9 mouse cellular contexts compared by ENCODE assay signal in the genomic region with DNA sequence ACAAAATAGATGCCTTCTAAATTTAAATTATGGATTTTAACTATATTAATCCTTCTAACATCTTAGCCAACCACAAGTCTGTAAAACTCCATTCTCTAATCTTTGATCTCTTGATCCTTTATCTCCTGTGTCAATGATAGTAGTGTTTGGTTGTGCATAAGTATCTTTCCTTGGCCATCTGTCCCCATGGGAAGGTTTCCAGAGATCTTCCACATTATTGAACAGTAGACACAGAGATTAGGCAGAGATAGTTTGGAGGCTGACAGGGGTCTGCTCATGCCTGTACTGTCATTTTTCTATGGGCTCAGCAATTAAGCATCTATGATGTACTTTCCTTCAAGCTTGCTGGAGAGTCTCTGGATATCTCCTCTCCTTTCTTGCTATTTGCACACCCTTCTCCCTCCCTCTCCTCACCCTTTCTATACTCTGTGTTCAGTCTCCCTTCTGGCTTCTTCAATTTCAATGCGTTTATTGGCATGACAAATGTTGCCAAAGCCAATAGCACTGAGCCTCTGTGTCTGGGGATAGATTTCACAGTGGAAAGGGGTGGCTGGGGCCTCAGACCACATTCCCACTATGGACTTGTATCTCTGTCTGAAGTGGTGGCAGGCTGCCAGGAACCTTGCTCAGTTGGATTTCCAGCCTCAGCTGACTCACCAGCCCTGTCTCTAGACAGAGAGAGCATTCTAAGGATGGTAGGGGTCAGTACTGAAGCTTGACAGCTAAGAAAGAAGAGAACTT. TPM values are rescaled to one million over a fixed set of nuclear protein-coding genes. Genes with fewer than 3 reads are reported as not detected.
DNase-seq lines count a peak whose midpoint lies in the region; ATAC-seq and TF ChIP-seq lines count a peak whose summit lies in the region.
"Had no signal": no experiment of that assay in that cellular context is flagged by ENCODE, and none has a peak within 500 bp of the region (broad histone marks: within the 10 kb centered on the region; RNA-seq: fewer than 3 reads in every experiment).

No protein-coding gene starts in this region.

- no peaks in the 10 kb centered on the region; the same call in 1 of the 2 replicates for H3K27me3 ChIP-seq in kidney, adult 2 months (replicated peaks; ENCODE audit: control insufficient read depth, insufficient read depth, low read length)
- H3K27me3 ChIP-seq in kidney, embryonic 14.5 days (ENCODE audit: control insufficient read depth, insufficient read depth, low read length): no peaks in the 10 kb centered on the region
- no peaks in the 10 kb centered on the region for H3K27me3 ChIP-seq in heart, embryonic 13.5 days (replicated peaks)

- TF ChIP-seq POLR2A in kidney, adult 2 months (IDR thresholded peaks at IDR 0.05; ENCODE audit: low read depth, low read length): no peak

- H3K27ac ChIP-seq in kidney, adult 2 months (ENCODE audit: insufficient read depth, low read depth, low read length): no peak overlapping the region
- H3K27ac ChIP-seq in kidney, embryonic 14.5 days (ENCODE audit: low read depth, low read length): no peak overlapping the region
- peak overlapping the region; percentile 34 for H3K27ac ChIP-seq in heart, embryonic 13.5 days (replicated peaks)

- no peak overlapping the region for H3K4me3 ChIP-seq in kidney, adult 2 months (ENCODE audit: insufficient read depth, low read depth, low read length)
- H3K4me3 ChIP-seq in kidney, embryonic 14.5 days (ENCODE audit: low read length): no peak overlapping the region
- H3K4me3 ChIP-seq in heart, embryonic 13.5 days: no peak overlapping the region

- WGBS in kidney, adult 2 months: 82% methylated on average over 1 of the region's 1 CpGs
- WGBS in kidney, embryonic 14.5 days: 46% methylated on average over 1 of the region's 1 CpGs
- WGBS in heart, embryonic 13.5 days: 11% methylated on average over 1 of the region's 1 CpGs

- H3K9ac ChIP-seq in kidney, embryonic 14.5 days (ENCODE audit: low read depth, low read length): no peak overlapping the region
- no peak overlapping the region for H3K9ac ChIP-seq in heart, embryonic 13.5 days

- peaks cover 4% of the 10 kb centered on the region; the same call in 1 of the 2 replicates for H3K4me1 ChIP-seq in kidney, adult 2 months (ENCODE audit: control insufficient read depth, insufficient read depth, low read length)
- H3K4me1 ChIP-seq in kidney, embryonic 14.5 days (ENCODE audit: control insufficient read depth, insufficient read depth, low read length): peaks cover 3% of the 10 kb centered on the region; the same call in 1 of the 2 replicates
- H3K4me1 ChIP-seq in heart, embryonic 13.5 days: peaks cover 31% of the 10 kb centered on the region

- DNase-seq in kidney, adult 2 months: peak; percentile 7
- peak; percentile 89 for DNase-seq in Muller cell, postnatal 12 days (ENCODE audit: inconsistent ontology term)
- DNase-seq in lung, postnatal 14 days: peak; percentile 52
- DNase-seq in T-cell, adult 2 months (ENCODE audit: low spot score): no peak

- no peak for ATAC-seq in kidney, embryonic 14.5 days (ENCODE audit: low FRiP score, low TSS enrichment)
- ATAC-seq in cerebellum, adult (ENCODE audit: insufficient number of reproducible peaks, low FRiP score, low TSS enrichment): peak; percentile 47; the same call in 1 of the 2 replicates
- ATAC-seq in heart, embryonic 13.5 days (ENCODE audit: extremely low read depth, insufficient number of reproducible peaks, low FRiP score, low TSS enrichment): peak; percentile 69; the same call in 1 of the 2 replicates
- ATAC-seq in granulocyte monocyte progenitor cell, adult 5-6 weeks (replicated peaks; ENCODE audit: poor library complexity, severe bottlenecking): no peak

- TF ChIP-seq CTCF in kidney, adult 2 months (conservative IDR thresholded peaks at IDR 0.05; ENCODE audit: insufficient read depth, insufficient read length, low read depth, low read length): no peak

- no peaks in the 10 kb centered on the region for H3K36me3 ChIP-seq in kidney, adult 2 months (ENCODE audit: control insufficient read depth, insufficient read depth, low read length)
- no peaks in the 10 kb centered on the region for H3K36me3 ChIP-seq in kidney, embryonic 14.5 days (ENCODE audit: control insufficient read depth, insufficient read depth, low read length)
- H3K36me3 ChIP-seq in heart, embryonic 13.5 days: no peaks in the 10 kb centered on the region

- H3K4me2 ChIP-seq in kidney, embryonic 14.5 days (replicated peaks; ENCODE audit: low read depth, low read length): no peak overlapping the region
- H3K4me2 ChIP-seq in heart, embryonic 13.5 days: no peak overlapping the region

- no peaks in the 10 kb centered on the region for H3K9me3 ChIP-seq in kidney, embryonic 14.5 days (ENCODE audit: control insufficient read depth, low read length)
- H3K9me3 ChIP-seq in heart, embryonic 13.5 days: no peaks in the 10 kb centered on the region

RNA-seq across cellular contexts. Expression of a gene that starts 29.1 kb away (rescaled TPM):
- polyA plus RNA-seq in kidney, adult 2 months (2012; rRNA removed): 5.1 and 5.9 TPM in 2 replicates
- polyA plus RNA-seq in kidney, embryonic 14.5 days (2014; fragmentation: Nextera tagmentation; extraction: Ambion mirVana): 4.4 and 7.4 TPM in 2 replicates
- 6.0 and 6.3 TPM in 2 replicates for polyA plus RNA-seq in heart, embryonic 13.5 days (2015; fragmentation: Nextera tagmentation; extraction: Ambion mirVana)
- 0.49 TPM in 1 of 2 replicates, not detected in the other for total RNA-seq in granulocyte monocyte progenitor cell, adult 5-6 weeks (2014; fragmentation: Nextera tagmentation)
- total RNA-seq in granulocyte monocyte progenitor cell, adult 5-6 weeks (2017): 0.13 and 0.31 TPM in 2 replicates
- total RNA-seq: neutrophil, adult 5-6 weeks had no signal

Comparison
In these comparisons a context has a peak if more than half of its experiments do, and no peak if none do; other contexts are left out.
1. ATAC-seq: peak in cerebellum, adult (single experiment) and heart, embryonic 13.5 days (single experiment); none in kidney, embryonic 14.5 days (single experiment) and granulocyte monocyte progenitor cell, adult 5-6 weeks (single experiment).